Mouse (Mus musculus) lung, embryonic 14.5 days (tissue): ENCODE results near the gene Gm6793. TPM values are rescaled to one million over a fixed set of nuclear protein-coding genes. Genes with fewer than 3 reads are reported as not detected.

Experiments
- ATAC-seq: fragments of 200-750 bp; cut with Nextera tagmentation; 2 replicates; pipeline ENCODE4 v1.8.0; 2017; ENCODE audit warnings: mild to moderate bottlenecking, moderate TSS enrichment, moderate library complexity; ENCODE audit not compliant: insufficient read depth
- DNase-seq: peaks from one replicate; pipeline ENCODE4 v3.0.0-alpha.2; 2015
- H3K27ac ChIP-seq: fragments of 300-500 bp; sonication (generic); 2 replicates; pipeline ENCODE4 v1.5.1; 2014; ENCODE audit warnings: low read depth, mild to moderate bottlenecking, moderate library complexity
- H3K27me3 ChIP-seq: fragments of 300-500 bp; sonication (generic); 2 replicates; pipeline ENCODE4 v1.6.1; 2014; ENCODE audit warnings: low read length, control low read depth; ENCODE audit not compliant: insufficient read depth
- H3K36me3 ChIP-seq: fragments of 300-500 bp; sonication (generic); 2 replicates; pipeline ENCODE4 v1.6.1; 2014; ENCODE audit warnings: control low read depth; ENCODE audit not compliant: insufficient read depth
- H3K4me1 ChIP-seq: fragments of 300-500 bp; sonication (generic); 2 replicates; pipeline ENCODE4 v1.6.1; 2014; ENCODE audit warnings: antibody characterized with exemption, control low read depth; ENCODE audit not compliant: insufficient read depth
- H3K4me2 ChIP-seq: fragments of 300-500 bp; sonication (generic); 2 replicates; pipeline ENCODE4 v1.6.1; 2014; ENCODE audit warnings: mild to moderate bottlenecking
- H3K4me3 ChIP-seq: fragments of 300-500 bp; sonication (generic); 2 replicates; pipeline ENCODE4 v1.5.1; 2014; ENCODE audit warnings: low read depth, low read length
- H3K9ac ChIP-seq: fragments of 300-500 bp; sonication (generic); 2 replicates; pipeline ENCODE4 v1.6.1; 2014
- H3K9me3 ChIP-seq: fragments of 300-500 bp; sonication (generic); 2 replicates; pipeline ENCODE4 v1.6.1; 2016; ENCODE audit warnings: low read depth, low read length, control low read depth
- CTCF ChIP-seq: IDR thresholded peaks from 2 replicates; pipeline ENCODE4 v1.5.1; 2016; ENCODE audit warnings: antibody characterized with exemption, low read depth
- WGBS: fragments of 180-500 bp; shearing (Covaris S2); extraction: QIAGEN DNeasy Blood & Tissue Kit; methylation state at CpG from one replicate; pipeline ENCODE4 v1.1.7; 2014; 5-methylcytosine and 5-hydroxymethylcytosine counted together
- polyA plus RNA-seq: library from polyadenylated mRNA; unstranded; fragments of >200 nt; fragmentation: Nextera tagmentation; extraction: Ambion mirVana; gene quantifications from 2 replicates; pipeline ENCODE4 v1.2.1, GENCODE M21; 2014

Gene Gm6793
- polyA plus RNA-seq, 1 experiment from 2014 or later: 0.42 TPM

DNA sequence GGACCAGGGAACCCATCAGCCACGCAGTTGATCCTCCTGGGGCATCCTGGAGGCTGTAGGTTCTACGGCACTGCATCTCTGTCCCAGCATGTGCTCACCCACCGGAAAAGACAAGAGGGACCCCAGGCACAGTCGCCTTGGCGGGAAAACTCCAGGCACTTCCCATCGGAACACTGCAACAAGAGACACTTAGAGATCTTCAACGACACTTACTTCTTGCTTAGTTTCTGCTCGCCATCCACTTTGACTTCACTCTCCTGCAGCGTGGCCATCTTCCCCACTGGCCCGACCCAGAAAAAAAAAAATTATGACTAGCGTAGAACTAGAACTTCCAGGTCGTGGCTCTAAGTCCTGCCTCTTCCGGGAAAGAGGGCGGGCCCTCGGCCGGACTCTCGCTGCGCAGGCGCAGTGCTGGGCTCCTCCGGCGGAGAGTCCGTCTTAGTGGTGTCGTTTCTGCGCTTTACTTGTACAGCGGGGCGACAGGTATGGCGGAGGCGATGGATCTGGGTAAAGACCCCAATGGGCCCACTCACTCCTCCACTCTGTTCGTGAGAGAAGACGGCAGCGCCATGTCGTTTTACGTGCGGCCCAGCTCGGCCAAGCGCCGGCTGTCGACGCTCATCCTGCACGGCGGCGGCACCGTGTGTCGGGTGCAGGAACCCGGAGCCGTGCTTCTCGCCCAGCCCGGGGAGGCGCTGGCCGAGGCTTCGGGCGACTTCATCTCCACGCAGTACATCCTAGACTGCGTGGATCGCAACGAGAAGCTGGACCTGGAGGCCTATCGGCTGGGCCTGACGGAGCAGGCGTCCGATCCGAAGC is 3.6 kb downstream of the Gm6793 start, which contains the start of the genes Kars and Terf2ip:
Kars (minus strand) TSS at position 327 of the 819 bp plus-strand sequence.
Terf2ip (plus strand) TSS at position 402 of the 819 bp plus-strand sequence.
- no peak for TF ChIP-seq CTCF
- under 1% methylated on average over 61 of the region's 61 CpGs for WGBS
- H3K4me1 ChIP-seq: peaks cover 6% of the 10 kb centered on the region; the same call in 1 of the 2 replicates
- H3K4me3 ChIP-seq: peak within 1 kb of the TSS; percentile 93
- DNase-seq (peak; percentile 97), ATAC-seq (peak; percentile 95)
- H3K36me3 ChIP-seq: peaks cover 22% of the 10 kb centered on the region; the same call in 1 of the 2 replicates
- H3K27ac ChIP-seq: peak within 1 kb of the TSS; percentile 71
- peak within 1 kb of the TSS; percentile 92 for H3K4me2 ChIP-seq
- H3K27me3 ChIP-seq: no peaks in the 10 kb centered on the region
- H3K9me3 ChIP-seq: no peaks in the 10 kb centered on the region
- H3K9ac ChIP-seq: peak within 1 kb of the TSS; percentile 84

DNA sequence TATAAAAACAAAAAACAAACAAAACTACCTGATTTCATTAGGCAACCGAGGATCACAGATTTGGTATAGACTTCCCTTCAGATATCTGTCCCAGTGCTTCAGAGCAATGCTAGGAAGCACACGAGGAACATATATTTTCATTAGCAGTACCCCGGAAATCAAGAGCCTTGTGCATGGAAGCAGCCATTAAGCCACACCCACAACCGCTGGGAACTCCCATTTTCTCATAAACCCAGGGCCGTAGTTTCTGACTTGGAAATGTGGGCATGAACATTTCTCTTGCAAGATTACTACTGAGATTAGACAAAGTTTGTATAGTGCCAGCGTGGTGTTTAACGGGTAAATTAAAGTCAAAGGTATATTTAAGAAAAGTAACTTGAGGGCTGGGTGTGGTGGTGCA is 5.3 kb downstream of the Gm6793 start:
- Histone ChIP-seq H3K9ac (no peak overlapping the region), H3K27me3 (no peaks in the 10 kb centered on the region), H3K4me1 (peaks cover 6% of the 10 kb centered on the region; the same call in 1 of the 2 replicates), H3K4me2 (peak overlapping the region; percentile 92), H3K9me3 (no peaks in the 10 kb centered on the region), H3K27ac (no peak overlapping the region), H3K36me3 (peaks cover 25% of the 10 kb centered on the region), H3K4me3 (peak overlapping the region; percentile 93; the same call in 1 of the 2 replicates)
- ATAC-seq (no peak), DNase-seq (no peak)
- TF ChIP-seq CTCF: no peak
- WGBS: 90% methylated on average over 7 of the region's 7 CpGs

- Histone ChIP-seq H3K4me1 (0 out of 2 replicates have a peak, but pooled peaks cover 6% of the 10 kb centered on the region), H3K27me3 (no peaks in the 10 kb centered on the region), H3K9me3 (no peaks in the 10 kb centered on the region), H3K4me3 (no peak overlapping the region), H3K4me2 (no peak overlapping the region), H3K36me3 (peaks cover 41% of the 10 kb centered on the region), H3K27ac (no peak overlapping the region), H3K9ac (no peak overlapping the region)
- no peak for TF ChIP-seq CTCF
- ATAC-seq (no peak), DNase-seq (no peak)
- WGBS: 91% methylated on average over 2 of the region's 2 CpGs
Measured at GRCm38 (mm10) chr8:112007669-112008068, 7.2 kb downstream of the Gm6793 start.

GRCm38 (mm10) chr8:112005601-112006000 is 9.2 kb downstream of the Gm6793 start:
- Histone ChIP-seq H3K4me2 (no peak overlapping the region), H3K4me3 (no peak overlapping the region), H3K27me3 (no peaks in the 10 kb centered on the region), H3K27ac (no peak overlapping the region), H3K9me3 (no peaks in the 10 kb centered on the region), H3K4me1 (0 out of 2 replicates have a peak, but pooled peaks cover 6% of the 10 kb centered on the region), H3K36me3 (peaks cover 61% of the 10 kb centered on the region), H3K9ac (no peak overlapping the region)
- TF ChIP-seq CTCF: no peak
- ATAC-seq (no peak), DNase-seq (no peak)
- WGBS: 88% methylated on average over 6 of the region's 6 CpGs

- Histone ChIP-seq H3K27me3 (no peaks in the 10 kb centered on the region), H3K9me3 (no peaks in the 10 kb centered on the region)
- no peak for ATAC-seq
Measured at GRCm38 (mm10) chr8:112004754-112005153, 10.1 kb downstream of the Gm6793 start.

DNA sequence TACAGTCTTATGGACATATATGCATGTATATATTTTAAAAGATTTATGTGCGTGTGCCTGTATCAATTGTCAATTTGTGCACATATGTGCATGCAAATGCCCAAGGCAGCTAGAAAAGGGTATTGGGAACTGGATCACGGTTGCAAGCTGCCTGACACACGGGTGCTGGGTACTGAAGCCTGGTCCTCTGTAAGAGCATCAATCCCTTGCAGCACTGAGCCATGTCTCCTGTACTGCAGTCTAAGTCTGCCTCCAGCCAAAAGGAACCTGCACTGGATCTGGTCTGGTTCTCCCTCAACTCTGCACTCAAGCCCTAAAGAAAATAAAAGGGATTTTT is 22.2 kb downstream of the Gm6793 start:
- no peak for DNase-seq
- Histone ChIP-seq H3K9me3 (no peaks in the 10 kb centered on the region), H3K27ac (no peak overlapping the region), H3K4me1 (0 out of 2 replicates have a peak, but pooled peaks cover 3% of the 10 kb centered on the region), H3K9ac (no peak overlapping the region), H3K36me3 (peaks cover 65% of the 10 kb centered on the region), H3K4me3 (no peak overlapping the region), H3K27me3 (no peaks in the 10 kb centered on the region), H3K4me2 (peak overlapping the region; percentile 68)
- TF ChIP-seq CTCF: no peak
- 60% methylated on average over 3 of the region's 3 CpGs for WGBS
- ATAC-seq: peak; percentile 31; the same call in 1 of the 2 replicates

More at GRCm38 (mm10) chr8:112004754-112005153, 10.1 kb downstream of the Gm6793 start:
- H3K9ac ChIP-seq: no peak overlapping the region
- H3K4me1 ChIP-seq: no peaks in the 10 kb centered on the region
- H3K36me3 ChIP-seq: peaks cover 70% of the 10 kb centered on the region
- no peak overlapping the region for H3K27ac ChIP-seq
- no peak overlapping the region for H3K4me2 ChIP-seq
- DNase-seq: no peak
- no peak for TF ChIP-seq CTCF
- H3K4me3 ChIP-seq: no peak overlapping the region

DNA sequence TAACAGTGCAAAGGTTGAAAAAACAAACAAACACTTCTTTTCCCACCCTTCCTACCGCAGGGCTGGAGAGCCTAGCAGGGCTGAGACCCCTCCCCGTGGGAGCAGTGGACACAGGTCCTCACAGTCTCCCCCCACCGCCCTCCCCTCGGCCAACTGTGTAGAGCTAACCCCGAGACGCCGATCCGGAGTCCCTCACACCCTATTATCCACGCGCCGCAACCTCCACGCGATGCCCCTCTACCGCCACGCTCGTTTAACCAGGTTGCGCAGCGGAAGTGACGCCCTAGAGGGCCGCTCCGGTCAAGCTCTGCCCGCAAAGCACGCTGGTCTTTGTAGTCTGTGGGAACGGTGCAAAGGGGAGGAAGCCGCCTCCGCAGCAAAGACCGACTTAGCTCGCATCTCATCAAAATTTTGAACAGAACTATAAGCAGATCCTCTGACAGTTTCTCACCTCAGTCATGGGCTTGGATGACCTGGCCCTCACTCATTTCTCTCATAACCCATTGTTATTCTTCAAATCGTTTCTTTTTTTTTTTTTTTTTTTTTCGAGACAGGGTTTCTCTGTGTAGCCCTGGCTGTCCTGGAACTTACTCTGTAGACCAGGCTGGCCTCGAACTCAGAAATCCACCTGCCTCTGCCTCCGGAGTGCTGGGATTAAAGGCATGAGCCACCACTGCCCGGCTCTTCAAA is 22.7 kb downstream of the Gm6793 start, which contains the start of gene Adat1:
Adat1 (minus strand) TSS at position 290 of the 690 bp plus-strand sequence.
- DNase-seq (peak; percentile 96), ATAC-seq (peak; percentile 97)
- Histone ChIP-seq H3K36me3 (peaks cover 65% of the 10 kb centered on the region), H3K9me3 (no peaks in the 10 kb centered on the region), H3K4me1 (0 out of 2 replicates have a peak, but pooled peaks cover 3% of the 10 kb centered on the region), H3K4me3 (peak within 1 kb of the TSS; percentile 82), H3K4me2 (peak within 1 kb of the TSS; percentile 68), H3K27me3 (no peaks in the 10 kb centered on the region), H3K27ac (no peak within 1 kb of the TSS; the same call in 1 of the 2 replicates), H3K9ac (peak within 1 kb of the TSS; percentile 87)
- 3% methylated on average over 32 of the region's 33 CpGs for WGBS
- peak; percentile 45 for TF ChIP-seq CTCF
